Mouse (Mus musculus): ENCODE results near the gene Pecam1.

Gene Pecam1

DNA sequence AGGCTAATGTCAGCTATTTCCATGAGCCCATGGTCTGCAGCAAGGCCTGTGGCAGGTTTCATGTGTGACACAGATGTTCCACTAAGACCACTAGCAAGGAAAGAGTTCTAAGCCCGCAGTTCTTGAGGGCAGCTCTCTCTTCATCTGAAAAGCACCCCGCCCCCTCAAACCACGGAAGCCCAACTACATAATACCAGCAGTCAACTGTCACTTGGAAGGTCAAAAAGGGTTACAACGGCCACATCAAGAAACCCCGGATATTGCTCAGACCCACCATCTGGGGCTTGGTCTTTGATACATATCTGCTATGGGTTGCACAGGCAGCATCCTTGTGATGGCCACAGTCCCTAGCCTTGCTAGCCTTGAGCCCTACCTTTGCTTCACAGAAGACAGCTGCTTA lies 62.1 kb downstream of the Pecam1 start:
- DNase-seq, result no peak

DNA sequence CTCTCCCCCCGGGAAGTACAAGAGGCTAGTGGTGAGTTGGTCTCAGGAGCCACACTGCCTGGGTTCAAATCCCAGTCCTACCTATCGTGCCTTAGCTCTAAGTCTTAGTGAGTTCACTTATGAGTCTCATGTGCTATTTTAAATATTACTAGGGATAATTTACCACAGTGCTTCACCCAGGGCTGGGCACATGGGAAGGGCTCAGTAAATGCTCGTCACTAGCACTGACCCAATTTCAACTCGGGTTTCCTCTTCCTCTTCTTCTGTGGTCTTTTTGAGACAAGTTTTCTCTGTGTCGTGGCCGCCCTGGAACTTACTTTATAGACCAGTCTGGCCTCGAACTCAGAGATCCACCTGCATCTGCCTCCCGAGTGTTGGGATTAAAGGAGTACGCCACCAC lies 63.1 kb downstream of the Pecam1 start:
- no peak for DNase-seq

- no peak for DNase-seq
Observed at GRCm38 (mm10) chr11:106684027-106684426, 66.4 kb downstream of the Pecam1 start.

GRCm38 (mm10) chr11:106683345-106683744 lies 67.1 kb downstream of the Pecam1 start:
- no peak for DNase-seq

DNA sequence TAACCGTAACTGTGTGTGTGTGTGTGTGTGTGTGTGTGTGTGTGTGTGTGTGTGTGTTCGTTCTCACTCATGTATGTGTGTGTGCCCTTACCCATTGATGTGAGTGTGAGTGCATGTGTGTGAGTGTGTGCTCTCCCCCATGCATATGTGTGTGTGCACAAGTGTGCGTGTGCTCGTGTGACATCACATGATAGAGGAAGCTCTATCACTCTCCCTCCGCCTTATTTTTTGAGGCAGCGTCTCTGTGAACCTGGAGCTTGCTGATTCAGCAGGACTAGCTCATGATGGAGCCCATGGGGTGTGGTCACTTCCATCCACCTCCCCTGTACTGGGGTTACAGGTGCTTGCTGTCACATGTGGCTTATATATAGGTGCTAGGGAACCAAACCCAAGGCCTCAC lies 69.3 kb downstream of the Pecam1 start:
- DNase-seq, result no peak

DNA sequence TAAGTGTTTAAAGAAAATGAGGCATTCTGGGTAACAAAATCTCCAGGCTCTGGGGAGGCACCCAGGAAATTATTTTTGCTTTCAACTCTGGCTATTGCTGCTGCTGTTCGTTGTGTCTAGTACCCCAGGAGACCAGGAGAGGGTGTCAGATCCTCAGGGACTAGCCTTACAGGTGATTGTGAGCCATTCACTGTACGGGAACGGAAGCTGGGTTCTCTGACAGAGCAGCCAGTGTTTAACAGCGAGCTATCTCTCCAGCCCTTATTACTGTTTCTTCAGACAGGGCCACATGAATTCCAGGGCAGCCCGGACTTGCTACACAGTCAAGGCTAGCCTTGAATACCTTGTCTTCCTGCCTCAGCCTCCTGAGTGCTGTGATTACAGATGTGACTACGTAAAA lies 70.6 kb downstream of the Pecam1 start:
- no peak for DNase-seq

DNA sequence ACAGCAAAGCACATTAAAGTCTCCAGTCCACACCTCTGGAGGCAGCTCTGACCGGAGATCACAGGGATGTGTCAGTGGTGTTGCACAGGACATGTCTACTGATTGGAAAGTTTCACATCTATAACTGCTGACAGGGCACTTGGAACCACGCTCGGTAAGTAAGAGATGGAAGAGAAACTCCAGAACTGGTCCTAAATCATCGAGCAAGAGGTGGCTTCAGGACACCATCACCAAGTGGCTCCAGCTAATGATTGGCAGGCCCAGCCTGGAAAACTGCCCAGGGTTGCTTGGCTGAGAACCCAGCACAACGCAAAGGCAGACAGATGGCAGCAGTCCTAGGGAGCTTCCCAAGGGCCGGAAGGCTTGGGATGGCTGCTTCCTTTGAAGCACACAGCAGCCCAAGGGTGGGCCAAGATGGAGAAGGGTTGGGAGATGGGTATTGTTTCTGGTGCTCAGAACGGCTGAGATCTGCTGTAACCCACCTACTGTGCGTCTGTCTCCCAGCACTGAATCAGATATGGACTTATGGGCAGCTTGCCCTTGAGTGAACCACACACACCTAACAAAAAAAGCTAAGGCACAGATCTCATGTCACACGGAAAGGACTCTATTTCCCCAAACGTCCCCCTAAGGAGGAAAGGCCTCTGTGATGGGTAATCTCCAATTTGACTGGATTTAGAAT lies 72.4 kb downstream of the Pecam1 start:
- DNase-seq, result peak; percentile 92

GRCm38 (mm10) chr11:106677331-106677730 lies 73.1 kb downstream of the Pecam1 start:
- no peak for DNase-seq

DNA sequence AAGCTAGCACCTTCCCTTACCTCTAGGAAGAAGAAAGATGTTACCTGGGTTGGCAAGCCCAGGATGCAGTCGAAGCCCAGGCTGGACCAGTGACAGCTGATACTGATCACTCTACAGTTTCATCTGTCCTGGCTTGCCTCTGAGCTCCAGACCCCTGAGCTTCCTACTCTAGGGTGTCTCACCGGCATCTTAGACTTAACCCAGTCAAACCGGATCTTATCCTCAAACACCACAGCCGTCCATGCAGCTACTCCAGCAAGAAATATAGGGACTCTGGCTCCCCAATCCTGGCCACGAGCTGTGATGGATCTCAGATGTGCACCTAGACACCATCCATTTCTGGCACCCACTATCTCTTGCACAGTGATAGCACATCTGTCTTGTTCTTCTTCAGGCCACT lies 74.6 kb downstream of the Pecam1 start:
- no peak for DNase-seq

GRCm38 (mm10) chr11:106675201-106675726 lies 75.2 kb downstream of the Pecam1 start:
- DNase-seq, result peak; percentile 58

- DNase-seq, result peak; percentile 93
Observed at GRCm38 (mm10) chr11:106674612-106675153, 75.7 kb downstream of the Pecam1 start.

DNA sequence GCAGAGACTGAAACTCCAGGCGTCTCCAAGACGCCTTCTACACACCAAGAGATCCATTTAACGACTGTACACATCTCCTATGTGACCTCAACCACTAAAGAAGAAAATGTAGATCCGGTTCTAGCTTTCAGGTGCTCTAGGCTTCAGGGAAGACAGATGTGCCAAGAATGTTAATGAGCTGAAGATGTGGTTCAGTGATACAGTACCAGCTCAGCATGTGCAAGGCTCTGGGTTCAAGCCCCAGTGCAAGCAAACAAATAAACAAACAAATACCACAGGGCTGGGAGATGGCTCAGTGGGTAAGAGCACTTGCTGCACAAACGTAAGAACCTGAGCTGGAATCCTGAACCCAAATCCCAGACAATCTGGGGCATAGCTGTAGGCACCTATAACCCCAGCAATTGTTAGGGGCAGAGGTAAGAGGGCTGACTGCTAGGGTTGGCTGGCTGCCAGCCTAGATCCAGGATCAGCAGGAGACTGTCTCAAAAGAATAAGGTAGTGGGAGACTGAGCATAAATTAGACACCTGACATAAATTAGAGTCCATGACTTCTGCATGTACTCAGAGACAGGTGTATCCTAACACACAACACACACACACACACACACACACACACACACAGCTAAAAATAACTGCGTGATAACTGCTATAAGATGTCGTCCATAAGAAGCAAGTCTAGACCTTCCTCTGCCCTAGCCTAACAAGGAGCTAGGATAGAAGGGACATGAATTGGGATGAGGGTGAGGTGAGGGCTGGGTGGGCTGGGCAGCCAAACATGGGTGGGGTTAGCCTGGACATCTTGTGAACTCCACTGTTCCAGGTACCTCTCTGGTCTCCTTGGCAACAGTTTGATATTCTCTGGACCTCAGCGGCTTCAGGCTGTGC lies 76.5 kb downstream of the Pecam1 start:
- DNase-seq, result peak; percentile 51

DNA sequence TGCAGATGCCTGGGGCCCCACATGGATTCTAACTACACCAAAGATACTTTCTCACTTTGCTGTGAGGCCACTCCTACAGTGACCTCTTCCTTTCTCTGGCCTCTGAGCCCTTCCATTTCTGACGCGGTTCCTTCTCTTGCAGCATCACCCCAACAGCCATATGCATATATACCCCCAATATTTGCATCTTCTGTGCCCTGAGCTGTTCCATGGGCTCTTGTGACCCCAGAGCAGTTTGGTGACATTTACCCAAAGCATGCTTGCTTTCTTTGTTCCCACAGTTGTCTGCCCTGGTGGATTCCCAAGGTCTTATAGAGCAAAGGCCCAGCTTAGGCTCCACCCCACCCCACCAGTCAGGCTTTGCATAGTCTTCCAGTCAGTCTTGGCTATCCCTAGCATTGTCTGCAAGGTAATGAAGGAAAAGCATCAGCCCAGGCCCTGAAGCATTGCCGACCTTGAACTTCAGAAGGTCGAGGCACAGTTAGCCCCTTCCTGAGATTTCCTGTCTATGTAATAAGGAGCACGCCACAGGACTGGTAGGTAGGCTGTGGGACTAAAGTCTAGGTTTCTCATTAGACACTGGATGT lies 77.4 kb downstream of the Pecam1 start:
- no peak for DNase-seq

- DNase-seq, result no peak
Observed at GRCm38 (mm10) chr11:106671801-106672200, 78.6 kb downstream of the Pecam1 start.

DNA sequence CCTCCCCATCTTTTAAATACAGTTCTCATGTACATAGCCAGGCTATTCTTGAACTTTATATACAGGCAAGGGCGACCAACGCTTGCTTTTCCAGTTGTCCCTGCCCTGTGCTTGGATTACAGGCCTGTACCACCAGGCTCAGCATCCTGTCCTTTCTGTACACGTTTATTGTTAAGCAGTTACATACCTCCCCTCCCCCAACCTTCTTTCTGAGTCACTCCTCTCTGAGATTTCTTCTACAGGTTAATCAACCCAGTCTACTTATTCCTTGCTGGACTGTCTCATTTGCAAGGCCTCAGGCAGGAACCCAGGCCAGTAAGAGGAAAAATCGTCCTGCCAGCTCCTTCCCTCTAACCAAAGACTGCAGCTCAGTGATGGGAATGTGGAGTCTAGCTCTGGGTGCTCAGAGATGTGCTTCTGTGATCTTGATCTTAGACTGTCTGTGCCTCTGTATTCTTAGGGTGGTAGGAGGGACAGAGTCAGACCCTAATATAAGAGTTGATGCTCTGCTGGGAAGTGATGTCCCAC lies 79.4 kb downstream of the Pecam1 start:
- no peak for DNase-seq

DNA sequence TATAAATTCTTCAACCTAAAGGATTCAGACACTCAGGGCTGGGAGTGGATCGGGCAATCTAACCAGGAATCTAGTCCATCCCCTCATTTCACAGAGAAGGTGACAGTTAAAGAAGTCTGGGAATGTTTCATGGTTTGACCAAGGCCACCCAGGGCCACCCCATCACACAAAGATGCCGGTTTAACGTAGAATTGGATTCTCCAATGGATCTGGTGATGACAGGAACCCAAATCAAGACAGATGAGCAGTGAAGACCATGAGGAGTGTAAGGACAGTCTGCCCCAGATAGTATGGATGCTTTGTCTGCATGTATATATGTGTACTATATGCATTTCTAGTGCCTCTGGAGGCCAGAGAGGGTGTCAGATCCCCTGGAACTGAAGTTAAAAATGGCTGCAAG lies 80.2 kb downstream of the Pecam1 start:
- no peak for DNase-seq

DNA sequence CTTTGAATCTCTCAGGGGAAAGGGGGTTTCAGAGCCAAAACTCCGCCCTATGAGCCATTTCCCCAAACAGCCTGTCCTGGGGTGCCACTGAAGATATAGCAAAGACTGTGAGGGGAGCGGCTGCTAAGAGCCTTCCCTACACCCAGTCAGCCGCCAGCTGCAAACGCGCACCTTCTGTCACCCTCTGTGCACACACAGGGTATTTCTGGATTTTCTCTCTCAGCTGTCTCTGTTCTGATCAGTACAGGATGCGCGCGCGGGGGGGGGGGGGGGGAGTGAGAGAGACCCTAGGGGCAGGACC lies 80.6 kb downstream of the Pecam1 start:
- no peak for DNase-seq

DNA sequence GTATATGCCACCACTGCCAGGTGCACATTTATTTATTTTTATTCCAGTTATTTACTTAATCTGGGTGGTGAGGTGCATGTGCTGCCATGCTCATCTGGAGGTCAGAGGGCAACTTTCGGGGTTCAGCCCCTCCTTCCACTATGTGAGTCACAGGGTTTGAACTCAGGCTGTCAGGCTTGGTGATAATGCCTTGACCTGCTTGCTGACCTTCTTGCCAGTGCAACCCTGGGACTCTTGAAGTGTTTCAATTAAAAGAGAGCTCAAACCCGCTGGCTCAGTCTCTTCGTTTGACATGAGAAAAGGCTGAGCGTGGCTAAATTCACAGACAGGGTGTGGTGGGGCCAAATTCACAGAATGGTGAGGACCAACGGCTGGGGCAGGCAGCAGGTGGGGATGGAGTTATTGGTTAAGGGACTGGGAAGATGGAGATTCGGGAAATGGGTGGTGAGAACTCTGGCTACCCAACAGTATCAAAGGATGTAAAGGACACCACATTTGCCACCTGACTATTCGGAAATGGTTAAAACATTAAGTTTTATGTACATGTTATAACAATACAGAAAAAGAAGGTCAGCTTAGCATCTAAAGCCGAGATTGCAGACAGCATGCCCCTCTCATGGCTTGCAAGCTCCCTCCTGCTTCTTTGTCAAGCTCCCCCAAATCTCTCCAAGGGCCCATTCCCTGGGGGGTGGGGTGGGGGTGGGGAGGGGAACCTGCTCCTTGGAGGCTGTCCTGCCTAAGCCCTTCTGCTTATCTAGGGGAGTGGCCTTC lies 81.1 kb downstream of the Pecam1 start:
- DNase-seq, result no peak

- peak; percentile 38 for DNase-seq
Observed at GRCm38 (mm10) chr11:106668336-106668735, 82.1 kb downstream of the Pecam1 start.

GRCm38 (mm10) chr11:106667855-106668254 lies 82.6 kb downstream of the Pecam1 start:
- no peak for DNase-seq

DNA sequence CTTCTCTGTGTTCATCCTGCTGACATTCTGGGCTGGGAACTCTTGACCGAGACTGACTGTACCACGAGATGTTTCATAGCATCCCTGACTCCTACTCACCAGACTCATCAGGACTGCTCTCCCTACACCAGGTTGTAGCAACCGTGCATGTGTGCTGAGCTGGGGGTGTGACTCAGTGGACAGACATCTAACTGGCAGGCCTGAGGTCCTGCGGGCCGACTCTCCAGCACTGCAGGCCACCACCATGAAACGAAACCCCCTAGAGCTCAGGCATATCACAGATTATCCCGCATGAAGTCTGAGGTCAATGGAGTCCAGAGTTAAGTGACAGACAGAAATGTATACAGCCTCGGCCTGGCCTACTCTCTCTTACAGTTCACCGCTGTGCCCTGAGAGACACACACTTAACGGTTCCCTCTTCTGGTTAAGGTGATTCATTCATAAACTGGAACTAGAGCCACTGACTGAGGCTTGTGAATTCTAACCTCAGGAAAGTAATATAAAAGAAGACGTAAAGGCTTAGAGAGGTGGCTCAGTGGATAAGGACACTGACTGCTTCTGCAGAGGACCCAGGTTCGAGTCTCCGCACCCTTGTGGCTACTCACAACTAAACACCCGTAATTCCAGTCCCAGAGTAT lies 83.8 kb downstream of the Pecam1 start:
- DNase-seq, result no peak

DNA sequence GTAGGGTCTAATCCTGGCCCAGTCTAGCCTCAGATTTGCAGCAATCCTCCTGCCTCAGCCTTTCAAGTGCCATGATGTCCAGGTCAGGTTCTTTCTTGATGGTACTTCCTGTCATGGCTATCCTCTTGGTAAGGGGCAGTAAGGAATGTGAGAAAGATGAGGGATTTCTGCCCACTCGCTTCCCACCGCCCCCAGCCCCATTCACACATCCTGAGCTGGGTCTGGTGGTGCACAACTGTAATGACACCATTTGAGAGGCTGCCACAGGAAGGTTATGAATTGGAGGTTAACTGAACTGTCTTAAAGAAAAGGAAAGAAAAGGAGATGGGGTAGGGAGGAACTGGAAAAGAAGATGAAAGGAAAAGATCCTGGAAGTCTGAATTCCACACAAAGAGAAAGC lies 84.6 kb downstream of the Pecam1 start:
- no peak for DNase-seq
